Mouse (Mus musculus) left cerebral cortex, adult 8-10 months (tissue): ENCODE results near the gene Fbxl17. TPM values are rescaled to one million over a fixed set of nuclear protein-coding genes. Genes with fewer than 3 reads are reported as not detected.

Experiments
- DNase-seq, 2 experiments: peaks; one replicate each; pipeline ENCODE4 v3.0.0; 2022; ENCODE audit warnings: low spot score in 2 of 2
- total RNA-seq, 4 experiments: library from RNA; stranded (reverse); gene quantifications; 2 replicates each; pipeline ENCODE4 v1.2.4; 2022

Fbxl17 gene
- total RNA-seq, 4 experiments from 2014 or later, result 55.6 to 64.1 (median 60.9) TPM

DNA sequence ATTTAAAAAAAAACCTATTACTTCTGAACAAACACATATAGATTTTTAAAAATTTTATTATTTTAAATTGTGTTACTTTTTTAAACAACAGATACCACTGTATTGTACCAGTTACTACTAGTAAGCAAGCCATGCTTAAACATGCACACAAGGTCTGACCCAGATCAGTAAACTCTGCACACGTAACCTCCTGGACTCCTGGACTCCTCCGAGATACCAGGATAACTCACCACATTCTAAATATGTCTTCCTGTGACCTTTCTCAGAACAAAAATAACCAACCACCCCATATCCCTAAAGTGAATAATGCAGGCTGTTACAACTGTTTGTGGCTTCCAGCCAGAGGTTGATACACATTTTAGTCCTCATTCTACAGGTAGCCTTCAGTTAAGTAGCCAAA lies 170.9 kb downstream of the Fbxl17 start:
- no peak for DNase-seq

DNA sequence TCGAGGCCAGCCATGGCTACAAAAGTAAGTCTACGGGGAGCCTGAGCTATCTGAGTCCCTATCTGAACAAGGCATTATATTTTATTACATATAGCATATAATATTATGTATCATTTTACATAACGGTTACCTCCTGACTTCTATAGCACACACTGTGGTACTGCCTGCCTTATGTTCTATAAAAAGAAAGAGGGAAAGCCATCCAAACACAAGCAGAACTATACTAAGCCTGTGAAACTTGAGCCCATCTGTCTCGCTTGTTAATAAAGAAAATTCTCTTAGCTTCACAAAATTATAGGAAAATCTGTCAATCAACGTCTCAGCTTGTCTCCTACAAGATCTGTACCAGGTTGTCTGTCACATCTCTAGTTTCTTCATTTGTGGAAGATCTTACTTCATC lies 173.6 kb downstream of the Fbxl17 start:
- DNase-seq, result no peak

DNA sequence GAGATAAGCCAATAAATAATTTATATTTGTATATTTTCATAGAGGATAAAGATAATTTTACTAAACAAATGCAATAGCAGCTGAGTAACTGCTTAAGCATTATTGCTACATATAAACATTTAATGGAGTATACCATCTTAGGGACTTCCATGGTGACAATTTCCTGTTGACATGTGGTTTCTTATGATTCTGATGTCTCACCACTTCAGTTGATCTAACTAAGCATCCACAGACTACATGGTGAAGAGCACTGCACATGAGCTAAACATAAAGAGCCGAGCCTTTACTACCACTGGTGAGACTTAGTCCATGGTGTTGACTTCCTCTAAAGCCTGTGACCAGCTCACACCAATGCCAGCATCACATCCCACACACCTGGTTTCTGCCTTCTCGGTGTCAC lies 175.1 kb downstream of the Fbxl17 start:
- DNase-seq, result no peak

DNA sequence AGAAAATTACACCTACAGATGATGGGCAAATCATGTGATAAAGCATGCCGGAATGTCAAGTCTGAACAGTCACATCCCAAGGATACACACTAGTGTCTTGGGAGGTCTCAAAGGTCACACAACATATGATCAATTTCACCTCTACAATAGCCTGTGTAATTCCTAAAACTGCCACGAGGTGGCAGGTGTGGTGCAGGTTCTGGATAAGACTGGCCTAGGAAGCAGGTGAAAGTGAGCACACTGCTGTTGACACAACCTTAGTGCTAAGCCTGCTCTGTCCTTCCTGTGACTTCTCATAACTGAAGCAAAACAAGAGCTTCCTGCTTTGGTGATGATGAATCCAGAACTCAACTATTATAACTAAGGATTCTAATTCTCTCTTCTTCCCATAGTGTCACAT lies 175.8 kb downstream of the Fbxl17 start:
- DNase-seq, result peak; percentile 51 to 61

DNA sequence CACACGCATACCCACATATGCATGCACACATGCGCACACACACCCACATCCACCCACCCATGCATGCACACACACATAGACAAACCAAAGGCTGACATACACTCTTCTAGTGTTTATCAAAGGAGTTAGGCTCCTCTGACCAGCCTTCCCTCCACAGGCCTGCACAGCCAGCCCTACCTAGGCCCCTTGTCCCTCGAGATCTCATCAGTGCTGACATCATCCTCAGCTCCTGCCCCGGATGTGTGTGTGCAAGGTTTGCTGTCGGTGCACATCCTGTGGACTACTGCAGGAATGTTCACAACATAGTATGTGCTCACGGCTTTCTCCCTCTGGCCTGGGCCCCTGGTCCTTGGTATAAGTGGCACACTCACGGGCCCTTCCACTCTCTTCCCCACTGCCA lies 177.0 kb downstream of the Fbxl17 start:
- no peak for DNase-seq

DNA sequence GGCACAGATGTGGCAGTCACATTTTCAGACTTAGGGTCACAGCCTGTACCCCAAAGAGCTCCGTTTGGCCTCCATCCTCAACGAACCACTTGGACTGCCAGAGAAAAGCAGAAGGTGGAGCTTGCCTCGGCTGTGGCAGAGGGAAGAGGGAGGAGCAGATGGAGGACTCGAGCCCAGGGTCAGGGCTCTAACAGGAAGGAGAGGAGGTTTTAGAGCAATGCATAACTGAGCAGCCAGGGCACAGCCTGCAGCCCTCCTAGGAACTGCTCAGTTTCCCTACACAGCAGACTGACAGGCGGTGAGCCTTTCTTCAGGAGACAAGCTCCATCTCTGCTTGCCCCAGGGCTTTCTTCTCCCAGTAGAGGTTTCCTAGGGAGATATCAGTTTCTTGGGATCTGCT lies 178.5 kb downstream of the Fbxl17 start:
- DNase-seq, result no peak

DNA sequence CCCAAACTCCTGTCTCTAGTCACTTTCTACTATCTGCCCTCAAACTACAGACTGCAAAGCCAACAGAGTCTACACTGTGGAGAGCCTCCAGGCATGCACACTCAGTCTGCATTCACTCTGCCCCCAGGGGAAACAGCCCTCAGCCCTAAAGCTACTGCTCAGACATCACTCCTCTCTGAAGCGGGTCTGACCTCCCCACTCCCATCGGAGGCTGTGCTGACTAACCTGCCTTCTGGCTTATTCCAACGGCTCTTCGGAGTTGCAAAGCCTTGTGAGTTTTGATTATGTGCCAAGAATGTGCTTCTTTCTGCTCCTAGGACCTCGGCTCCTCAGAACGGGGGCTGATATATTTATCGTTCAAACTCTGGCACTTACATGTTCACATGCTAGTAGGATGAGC lies 182.3 kb downstream of the Fbxl17 start:
- no peak for DNase-seq

DNA sequence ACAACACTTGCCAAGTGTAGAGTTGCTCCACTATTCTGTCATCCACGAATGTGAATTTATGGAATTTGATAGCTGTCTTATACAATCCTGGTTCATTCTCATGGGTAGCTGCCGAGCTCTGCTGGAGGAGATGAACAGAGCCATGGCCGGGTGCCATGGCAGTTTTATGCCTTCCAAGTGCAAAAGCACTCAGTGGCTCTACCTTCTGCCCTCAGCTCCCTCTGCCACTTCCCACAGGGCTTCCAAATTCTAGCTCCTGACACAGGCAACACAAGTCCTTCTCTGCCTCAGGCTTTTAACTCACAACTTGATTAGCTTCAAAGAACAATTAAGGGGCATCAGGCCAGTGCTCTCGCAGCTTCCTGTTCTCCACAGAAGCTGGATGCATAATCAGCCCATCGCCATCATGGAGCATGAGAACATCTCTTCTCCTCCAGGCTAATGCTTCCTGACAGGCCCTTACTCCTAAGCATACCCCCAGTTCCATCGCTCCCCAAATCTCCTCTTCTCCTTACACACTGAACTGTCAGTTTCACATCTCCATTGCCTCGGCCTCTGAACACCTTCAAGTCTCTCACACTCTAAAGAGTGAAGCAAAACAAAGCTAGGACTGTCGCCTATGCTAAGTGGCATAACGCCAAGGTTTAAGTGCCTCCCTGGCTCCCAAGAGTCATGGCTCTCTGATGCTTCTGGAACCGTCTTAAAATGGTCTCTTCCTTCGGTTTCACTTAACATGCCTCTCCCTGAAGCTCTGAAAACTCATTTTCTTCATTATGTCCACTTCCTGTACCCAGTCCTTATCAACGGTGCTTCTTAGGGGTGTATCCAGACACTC lies 184.0 kb downstream of the Fbxl17 start:
- no peak for DNase-seq

DNA sequence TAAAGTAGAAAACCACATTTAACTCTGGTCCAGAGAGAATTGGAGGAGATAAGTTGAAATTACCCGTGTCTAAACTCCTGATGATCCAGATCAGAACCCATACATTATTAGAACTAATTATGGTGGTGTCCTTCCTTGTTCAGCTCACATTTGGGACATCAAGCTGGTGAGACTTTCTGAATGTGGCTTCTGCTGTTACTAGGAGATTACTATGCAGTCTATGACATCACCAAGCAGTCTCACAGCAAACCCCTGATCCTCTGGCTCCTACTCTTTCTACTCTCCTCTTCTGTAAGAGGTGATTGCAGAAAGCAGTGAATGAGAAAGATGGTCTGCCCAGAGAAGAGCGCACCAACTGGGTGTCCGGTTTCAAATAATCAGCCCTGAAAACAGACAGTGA lies 187.0 kb downstream of the Fbxl17 start:
- DNase-seq, result no peak

DNA sequence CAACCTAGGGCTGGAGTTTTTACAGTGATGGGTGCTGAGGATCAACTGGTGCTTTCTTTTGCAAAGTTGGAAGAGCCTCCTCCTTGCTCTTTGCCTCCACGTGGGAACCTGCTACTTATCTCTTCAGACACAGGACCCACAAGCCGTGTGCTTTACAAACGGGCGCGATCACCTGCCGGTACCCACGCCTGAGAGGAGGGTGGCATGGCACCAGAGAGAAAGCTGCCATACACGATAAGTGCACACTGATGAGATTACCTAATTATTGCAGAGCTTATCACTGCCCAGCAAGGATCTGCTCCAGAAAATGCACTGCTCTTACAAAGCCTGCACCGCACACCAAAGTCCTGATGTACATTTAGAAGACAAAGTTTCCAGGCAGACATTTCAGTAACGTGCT lies 187.5 kb downstream of the Fbxl17 start:
- DNase-seq, result no peak

DNA sequence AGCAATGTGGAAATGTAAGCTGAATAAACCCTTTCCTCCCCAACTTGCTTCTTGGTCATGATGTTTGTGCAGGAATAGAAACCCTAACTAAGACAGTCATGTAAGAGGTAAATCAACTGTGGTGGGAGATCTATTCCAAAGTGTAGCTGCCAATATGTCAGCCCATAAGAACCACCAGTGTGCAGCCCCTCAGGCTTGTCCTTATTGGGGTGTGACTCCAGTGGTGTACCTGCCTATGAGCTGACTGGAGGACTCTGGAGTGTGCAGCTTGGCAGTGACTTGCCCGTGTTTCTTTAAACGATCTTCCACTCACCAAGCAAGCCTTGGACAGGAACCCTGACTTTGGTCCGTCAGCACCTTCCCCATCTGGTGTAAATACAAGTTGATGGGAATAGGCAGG lies 188.2 kb downstream of the Fbxl17 start:
- no peak for DNase-seq

DNA sequence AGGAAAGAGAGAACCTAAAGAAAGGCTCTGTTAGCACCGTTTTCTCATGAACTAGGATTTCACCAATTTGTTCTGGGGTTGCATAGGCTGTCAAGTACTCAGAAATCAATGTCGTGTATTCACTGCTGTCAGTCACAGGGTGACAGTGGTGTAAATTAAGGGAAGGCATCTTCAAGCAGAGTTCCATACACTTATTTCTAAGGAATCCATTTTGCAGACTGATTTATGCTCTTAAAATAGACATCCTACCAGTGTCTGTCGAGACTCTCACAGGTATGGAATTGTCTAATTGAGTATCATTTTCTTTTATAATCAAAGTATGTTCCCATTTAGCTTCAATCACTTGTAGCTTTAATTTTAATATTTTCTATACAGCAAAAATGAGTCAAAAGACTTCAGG lies 189.8 kb downstream of the Fbxl17 start:
- no peak for DNase-seq

DNA sequence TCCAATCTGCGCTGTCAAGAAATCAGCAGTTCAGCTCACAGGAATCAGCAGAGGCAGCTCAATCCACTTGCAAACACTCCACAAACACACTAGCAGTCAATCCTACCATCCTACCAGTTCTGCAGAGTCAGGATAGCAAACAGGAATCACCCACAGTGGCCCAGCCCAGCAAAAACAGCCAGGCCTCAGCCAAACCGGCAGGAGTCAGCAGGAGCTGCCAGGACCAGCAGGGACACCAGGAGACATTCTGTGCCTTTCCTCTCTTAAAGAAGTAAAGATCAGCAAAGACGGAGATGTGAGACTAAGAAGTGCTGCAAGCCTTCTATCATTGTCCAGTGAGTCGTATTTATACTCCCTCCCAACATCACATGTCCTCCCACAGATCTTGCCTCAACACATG lies 196.0 kb downstream of the Fbxl17 start:
- no peak for DNase-seq

DNA sequence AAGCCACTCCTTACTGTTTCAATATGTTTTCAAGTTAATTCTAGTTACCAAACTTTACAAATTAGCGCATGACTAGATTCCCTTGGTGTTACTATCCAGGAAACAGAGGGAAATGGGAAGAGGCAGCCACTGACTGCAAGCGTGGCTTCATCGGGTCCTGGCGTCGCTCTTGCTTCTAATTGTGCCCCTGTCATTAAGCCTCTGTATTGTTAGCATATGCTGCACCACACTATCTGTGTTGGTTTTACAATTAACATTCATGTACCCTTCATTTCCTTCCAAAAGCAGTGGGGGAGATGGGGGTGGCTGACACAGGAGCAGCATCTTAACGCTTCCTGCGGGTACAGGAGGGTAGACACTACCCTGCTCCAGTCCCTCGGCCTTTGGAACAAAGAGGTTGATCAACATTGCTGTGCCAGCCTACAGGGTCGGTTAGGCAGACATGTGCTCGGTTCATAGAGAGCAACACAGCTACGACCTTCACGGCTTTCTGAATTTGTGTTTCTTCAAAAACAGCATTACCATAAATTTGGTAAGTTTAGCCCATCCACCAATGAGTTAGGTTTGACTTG lies 197.9 kb downstream of the Fbxl17 start:
- no peak for DNase-seq

DNA sequence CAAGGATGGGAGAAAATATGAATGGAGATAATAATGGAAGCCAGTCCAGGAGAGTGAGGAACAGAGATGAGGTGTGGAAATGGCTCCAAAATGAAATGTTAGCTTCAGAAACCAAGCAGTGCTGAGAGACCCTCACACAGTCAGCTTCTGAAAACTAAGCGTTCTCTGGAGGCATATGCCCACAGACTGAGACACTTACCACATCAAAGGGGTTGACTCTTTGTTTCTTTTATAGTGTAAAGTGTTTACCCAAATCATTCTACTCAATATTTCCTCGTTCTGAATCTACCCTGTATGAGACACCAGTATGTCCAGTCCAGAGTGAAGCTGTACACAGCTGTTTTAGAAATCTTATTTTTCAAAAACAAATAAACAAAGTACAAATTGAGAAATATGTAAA lies 204.3 kb downstream of the Fbxl17 start:
- DNase-seq, result no peak

DNA sequence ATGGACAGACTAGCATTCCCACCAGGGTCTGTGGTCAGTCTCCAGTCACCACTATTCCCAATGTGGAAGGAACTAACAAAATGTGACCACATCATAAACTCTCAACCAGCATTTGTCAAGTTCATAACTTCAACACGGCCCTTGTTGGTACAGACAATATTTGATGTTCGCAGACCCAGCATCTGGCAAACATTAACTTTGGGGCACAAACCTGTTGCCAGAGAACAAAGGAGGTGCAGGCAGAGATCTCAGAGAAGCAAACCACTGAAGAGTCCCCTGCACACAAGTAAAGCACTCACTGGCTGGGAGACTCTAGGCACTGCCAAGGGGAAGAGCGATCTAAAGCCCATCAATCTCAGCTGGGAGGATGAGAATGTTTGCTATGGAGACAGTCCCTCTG lies 204.9 kb downstream of the Fbxl17 start:
- no peak for DNase-seq

DNA sequence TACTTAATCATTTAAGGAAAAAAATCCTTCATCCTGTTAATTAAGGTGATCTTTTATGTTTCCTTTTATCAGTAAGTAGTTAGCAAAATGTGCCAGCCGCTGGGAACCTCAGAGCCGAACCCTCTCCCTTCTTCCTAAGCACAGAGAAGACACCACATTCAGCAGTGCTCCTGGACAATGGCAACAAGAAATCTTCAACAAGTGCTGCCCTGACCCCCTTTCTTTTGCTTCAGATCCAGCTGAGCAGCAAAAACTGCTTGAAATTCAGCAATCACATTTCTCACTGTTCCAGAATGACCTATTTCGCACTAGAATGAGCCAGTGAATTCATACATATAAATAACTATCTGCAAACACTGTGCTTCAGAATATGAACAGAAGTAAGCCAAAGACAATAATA lies 205.8 kb downstream of the Fbxl17 start:
- no peak for DNase-seq

DNA sequence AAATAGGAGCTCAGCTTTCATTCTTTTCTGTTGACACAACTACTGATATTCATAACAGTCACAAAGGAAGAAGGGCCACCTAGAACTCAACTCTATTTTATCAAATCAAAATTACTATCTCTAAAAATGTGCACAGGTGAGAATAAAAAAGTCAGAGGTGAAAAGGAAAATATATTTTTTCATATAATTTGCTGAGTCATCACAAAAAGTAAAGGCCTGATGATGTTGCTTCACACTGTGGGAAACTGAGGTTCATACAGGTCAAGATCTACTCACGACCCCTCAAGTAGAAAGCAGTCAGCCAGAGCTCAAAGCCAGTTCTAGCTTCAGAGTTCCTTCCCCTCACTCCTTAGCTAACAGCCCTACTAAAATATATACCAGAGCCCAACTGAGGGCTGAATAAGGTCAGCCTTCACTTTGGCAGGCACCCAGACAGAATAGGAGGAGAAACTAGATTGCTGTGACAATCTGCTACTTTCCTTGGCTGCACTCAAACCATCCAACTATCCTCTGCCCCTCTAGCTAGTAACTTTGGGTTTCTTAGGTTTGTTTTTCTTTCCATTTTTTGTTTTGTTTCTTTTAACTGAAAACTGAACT lies 210.4 kb downstream of the Fbxl17 start:
- DNase-seq, result no peak

DNA sequence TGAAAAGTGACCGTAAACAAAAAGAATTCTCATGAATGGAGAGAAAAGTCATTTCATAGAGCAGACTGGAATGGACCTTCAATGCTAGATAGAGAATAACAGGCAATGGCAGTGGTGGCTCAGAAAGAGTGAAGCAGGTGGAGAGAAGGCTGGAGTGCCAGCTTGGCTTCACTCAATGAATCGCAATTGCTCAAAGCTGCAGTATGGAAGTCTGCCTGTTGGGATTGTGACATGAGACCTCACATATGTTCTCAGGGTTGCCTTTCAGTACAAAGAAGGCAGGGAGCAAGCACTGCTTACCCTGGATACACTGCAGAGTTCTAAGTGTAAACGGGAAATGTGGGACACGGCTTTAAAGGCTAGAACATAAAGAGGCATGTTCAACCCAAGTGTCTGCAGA lies 211.0 kb downstream of the Fbxl17 start:
- DNase-seq, result no peak

DNA sequence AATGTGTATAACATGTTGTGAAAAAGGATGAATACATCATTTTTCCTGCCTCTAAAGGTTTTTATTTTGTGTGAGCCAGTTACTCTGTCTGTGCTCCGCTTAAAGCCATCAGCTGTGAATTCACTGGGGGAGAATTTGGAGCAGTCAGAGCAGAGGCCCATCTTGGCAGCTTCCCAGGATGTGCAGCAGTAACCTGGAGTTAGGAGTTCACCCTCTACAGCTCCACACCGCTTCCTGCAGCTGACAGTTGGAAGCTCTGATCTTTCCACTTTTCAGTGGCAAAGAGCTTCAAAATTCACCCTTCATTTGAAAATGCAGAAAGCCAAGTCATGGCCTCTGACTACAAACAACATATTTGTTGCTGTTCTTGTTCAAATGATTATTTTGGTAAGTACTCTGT lies 212.4 kb downstream of the Fbxl17 start:
- DNase-seq, result no peak

DNA sequence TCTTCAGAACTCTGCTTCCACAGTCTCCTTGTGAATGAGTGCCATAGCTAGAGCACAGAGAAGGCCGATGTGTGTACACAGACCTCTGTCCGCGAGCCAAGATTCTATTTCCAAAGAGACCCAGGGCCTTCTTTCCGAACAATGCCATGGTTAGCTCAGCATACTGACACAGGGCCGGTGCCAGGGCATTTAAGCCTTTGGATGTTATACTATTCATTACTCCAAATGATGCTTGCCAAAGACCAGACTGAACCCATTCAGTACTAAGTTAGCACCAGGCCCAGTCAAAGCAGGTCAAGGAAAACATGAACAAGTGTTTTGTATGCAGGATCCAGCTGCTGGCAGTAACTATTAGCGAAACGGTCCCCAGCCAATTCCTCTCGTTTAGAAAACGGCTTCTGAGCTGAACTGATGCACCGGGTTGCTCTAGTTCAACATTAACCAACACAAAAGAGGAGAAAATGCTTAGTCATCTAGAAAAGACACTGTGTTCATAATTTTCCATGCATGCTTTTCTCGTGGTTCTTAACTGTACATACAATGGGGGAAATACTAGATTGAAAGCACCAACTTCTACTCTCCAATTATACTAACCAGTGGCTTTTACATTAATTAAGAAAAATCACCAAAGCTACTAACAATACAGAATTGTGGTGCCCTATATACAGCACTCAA lies 214.4 kb downstream of the Fbxl17 start:
- peak; percentile 37 to 86 for DNase-seq

DNA sequence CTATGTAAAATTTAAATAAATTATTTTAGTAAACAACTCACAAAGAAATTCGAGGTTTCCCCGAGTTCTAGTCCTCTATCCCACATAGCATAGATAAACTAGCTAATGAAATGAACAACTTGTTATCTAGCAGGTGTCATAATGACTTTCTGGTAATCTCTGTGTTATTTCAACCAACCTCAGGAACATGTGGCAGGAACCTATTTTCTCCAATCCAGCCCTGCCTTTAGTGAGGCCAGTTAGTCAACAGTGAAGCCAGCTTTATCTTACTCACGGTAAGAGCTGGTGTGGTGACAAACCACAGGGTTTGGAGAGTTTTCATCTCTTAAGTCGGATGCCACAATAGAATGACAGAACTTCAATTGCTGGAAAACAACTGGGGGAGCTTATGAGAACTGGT lies 215.7 kb downstream of the Fbxl17 start:
- DNase-seq, result no peak
